Mouse (Mus musculus) monocyte, adult 5-6 weeks (primary cell): ENCODE data around the gene Armc6. TPM values are rescaled to one million over a fixed set of nuclear protein-coding genes. Genes with fewer than 3 reads are reported as not detected.

ENCODE experiments used
- ATAC-seq: fragments of 153-309, 156-312 bp; replicated peaks from 2 replicates; pipeline ENCODE4 v1.8.0; 2017; ENCODE audit warnings: mild to moderate bottlenecking; ENCODE audit not compliant: low TSS enrichment, insufficient number of reproducible peaks, severe bottlenecking, poor library complexity, low FRiP score
- total RNA-seq: library from RNA; stranded (forward); fragments of 200-1000, 200-491, 200-594 nt; gene quantifications from 3 replicates; pipeline ENCODE4 v1.2.3, GENCODE M21; 2017

Armc6 gene
- total RNA-seq, 1 experiment from 2014 or later = 1.7 TPM

DNA sequence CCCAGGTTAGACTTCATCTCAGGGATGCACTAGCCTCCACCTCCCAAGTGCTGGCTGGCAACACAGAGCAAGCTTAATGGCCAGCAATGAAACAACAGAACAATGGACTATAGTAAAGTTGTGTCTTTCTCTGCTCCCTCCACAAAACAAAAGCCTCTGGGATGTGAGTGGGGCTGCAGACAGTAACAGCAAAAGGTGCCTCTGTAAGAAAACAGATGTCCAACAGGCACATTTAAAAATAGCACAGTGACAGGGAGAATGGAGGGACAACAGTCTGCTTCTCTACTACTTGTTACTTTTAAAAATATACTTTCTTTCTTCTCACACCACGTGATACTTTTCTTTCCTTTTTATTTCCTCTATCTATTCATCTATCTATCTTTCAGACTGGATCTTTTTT, 29.5 kb downstream of the Armc6 start:
- ATAC-seq = no peak

GRCm38 (mm10) chr8:70203072-70203471, 31.2 kb downstream of the Armc6 start:
- ATAC-seq = no peak

GRCm38 (mm10) chr8:70201417-70201816, 32.8 kb downstream of the Armc6 start:
- ATAC-seq = no peak

DNA sequence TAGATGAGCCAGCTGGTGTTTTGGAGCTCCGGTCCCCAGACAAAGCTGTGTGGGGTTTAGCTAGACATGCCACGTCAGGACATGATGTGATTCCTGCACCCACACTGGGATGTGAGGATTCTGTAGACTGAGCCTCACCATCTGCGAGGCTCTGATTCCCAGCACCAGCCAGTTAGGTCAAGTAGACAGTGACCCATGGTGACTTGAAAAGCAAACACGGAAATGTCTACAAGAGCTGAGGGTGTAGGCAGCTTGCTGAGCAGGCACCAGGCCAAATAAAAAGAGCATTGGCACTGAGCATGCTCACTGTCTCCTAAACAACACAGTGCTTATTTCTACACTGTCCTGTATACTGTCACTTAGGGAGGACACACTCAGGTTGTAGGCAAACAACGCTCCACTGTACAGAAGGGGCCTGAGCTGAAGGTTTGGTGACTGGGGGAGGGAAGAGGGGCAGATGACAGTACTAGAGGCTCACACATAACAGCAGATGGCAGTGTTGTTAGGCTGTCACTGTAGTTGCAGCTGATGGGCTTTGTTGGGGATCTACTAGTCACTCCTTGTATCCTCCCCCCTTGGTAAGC, 34.1 kb downstream of the Armc6 start:
- no peak for ATAC-seq

DNA sequence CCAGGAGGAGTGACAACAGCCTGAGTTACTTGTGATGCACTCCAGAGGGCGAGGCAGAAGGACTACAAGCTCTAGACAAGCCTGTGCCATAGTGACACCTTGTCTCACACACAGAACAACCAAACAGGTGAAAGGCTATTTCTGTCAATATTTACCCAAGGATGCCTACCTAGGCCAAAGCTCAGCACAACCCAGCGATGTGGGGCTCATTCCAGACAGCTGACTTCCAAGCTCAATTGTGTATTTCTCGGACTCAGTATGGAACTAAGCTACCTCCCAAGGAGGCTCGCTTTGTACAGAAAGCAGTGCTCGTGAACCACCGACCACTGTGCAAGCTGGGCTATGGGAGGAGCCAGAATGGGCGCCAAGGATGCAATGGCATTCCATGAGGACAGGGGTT, 36.7 kb downstream of the Armc6 start:
- no peak for ATAC-seq

DNA sequence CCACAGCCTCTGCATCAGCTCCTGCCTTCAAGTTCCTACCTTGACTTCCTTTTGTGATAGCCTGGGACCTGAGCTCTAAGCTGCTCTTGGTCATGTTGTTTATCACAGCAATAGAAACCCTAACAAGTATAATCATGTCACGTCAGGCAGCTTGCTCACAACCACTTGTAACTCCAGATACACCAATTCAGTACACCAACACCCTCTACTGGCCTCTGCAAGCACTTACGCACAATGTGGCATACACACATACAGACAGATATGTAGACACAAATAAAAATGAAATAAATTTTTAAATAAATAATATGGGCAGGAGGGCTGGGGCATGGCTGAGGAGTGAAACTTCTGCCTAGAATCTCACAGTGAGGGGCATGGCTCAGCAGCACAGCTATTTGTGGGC, 38.5 kb downstream of the Armc6 start:
- no peak for ATAC-seq

DNA sequence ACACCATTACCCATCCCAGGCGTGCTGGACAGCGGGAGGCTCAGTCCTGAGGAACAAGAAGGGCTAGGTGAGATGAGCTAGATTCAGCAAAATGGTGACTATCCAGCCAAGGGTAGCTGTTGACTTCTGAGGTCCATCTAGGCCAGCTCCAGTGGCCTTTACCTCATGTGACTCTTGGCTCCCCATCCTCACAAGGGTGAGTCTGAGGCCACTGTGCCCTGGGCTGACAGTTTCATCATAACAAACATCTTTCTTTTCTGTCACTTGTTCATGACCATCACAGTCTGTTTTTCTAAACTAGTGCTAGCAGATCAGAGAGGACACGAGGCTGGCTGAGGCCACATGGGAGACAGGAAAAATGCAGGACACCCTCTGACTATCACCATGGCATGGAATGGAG, 40.1 kb downstream of the Armc6 start:
- no peak for ATAC-seq

DNA sequence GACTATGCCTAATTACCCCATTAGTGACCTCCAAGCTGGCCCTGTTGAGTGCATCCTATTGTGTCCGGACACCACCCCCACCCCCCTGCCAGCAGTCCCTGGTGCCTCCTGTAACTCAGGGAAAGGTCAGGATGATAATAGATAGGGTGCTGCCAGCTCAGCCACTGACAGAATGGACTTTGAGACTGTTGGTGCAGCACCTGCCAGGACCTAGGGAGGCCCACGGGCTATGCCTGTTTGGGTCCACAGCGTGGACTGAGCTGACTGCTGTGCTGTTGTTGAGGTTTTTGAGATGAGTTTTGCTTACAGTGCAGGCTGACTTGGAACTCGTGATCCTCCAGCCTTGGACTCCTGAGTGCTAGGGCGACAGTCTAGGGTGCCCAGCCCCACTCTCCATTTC, 41.0 kb downstream of the Armc6 start:
- no peak for ATAC-seq

GRCm38 (mm10) chr8:70188707-70189106, 45.6 kb downstream of the Armc6 start:
- ATAC-seq = no peak

GRCm38 (mm10) chr8:70183194-70183593, 51.1 kb downstream of the Armc6 start:
- ATAC-seq = no peak

- ATAC-seq = no peak
Observed at GRCm38 (mm10) chr8:70181903-70182252, 52.4 kb downstream of the Armc6 start.

- no peak for ATAC-seq
Observed at GRCm38 (mm10) chr8:70181212-70181902, 52.9 kb downstream of the Armc6 start.

GRCm38 (mm10) chr8:70179082-70179481, 55.2 kb downstream of the Armc6 start:
- ATAC-seq = no peak

DNA sequence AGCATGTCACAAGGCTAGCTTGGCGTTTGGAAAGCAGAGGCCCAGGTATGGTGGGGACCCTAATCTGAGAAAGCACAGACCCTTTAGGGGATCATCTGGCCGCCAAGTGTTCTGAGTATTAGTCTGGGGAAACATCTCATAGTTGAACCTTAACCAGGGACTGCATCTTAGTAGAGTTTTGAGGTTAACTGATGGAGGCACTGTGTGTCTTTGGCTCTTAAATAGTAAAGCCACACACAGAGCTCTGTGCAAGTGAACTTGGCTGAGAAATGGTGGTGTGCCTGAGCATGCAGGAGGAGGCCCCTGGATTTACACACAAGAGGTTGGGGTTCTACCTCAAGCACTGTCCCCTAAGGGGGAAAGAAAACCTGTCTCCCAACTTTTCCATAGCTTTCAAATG, 56.0 kb downstream of the Armc6 start:
- ATAC-seq = no peak

GRCm38 (mm10) chr8:70174079-70174478, 60.2 kb downstream of the Armc6 start:
- no peak for ATAC-seq

- no peak for ATAC-seq
Observed at GRCm38 (mm10) chr8:70173320-70173719, 60.9 kb downstream of the Armc6 start.

DNA sequence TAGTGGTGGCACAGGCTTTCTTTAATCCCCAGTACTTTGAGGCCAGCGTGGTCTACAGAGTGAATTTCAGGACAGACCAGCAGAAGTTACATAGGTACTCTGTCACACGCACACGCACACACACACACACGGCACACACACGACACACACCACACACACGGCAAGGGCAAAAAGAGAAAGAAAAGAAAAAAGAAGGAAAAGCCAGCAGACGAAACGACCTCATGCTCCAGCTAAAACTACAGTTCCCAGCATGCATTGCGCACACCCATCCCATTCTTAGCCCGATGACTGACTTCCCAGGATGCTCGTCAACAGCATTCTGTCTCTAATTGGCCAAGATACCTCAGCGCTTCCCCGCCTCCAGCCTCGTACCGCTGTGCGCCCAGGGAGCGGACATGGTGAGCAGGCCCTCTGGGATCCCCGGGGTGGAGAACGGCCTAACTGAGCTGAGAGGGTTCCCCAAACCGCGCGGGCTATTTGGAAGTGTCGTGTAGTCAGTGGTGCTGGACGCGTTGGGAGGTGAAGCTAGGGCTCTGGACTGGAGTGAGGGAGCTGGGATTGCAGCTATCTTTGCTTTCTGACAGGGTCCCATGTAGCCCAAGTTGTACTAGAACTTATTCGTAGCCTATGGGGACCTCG, 62.1 kb downstream of the Armc6 start, which contains the start of gene Tmem161a:
Gene Tmem161a, plus strand, starts transcription at position 314 of the 639 bp plus-strand sequence.
- ATAC-seq = peak; percentile 99

DNA sequence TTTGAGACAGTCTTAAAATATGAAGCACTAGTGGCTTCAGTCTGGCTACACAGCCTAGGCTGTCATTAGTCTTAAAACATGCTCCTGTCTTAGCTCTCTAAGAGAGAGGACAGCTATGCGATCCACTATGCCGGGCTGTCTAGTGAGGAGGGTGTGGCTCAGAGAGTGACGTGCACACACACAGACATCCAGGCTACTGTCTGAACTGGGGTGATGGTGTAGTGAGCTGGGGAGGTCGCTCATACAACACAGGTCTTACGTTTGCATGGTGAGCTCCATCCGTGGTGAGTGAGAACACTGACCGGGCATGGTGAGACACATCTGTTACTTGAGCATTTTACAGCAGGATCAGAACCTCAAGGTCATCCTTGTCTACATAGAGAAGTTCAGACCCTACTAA, 63.0 kb downstream of the Armc6 start:
- no peak for ATAC-seq

- ATAC-seq = no peak
Observed at GRCm38 (mm10) chr8:70170748-70171147, 63.5 kb downstream of the Armc6 start.
